Comparison of ENCODE assay signal across 8 mouse cellular contexts in the genomic region with DNA sequence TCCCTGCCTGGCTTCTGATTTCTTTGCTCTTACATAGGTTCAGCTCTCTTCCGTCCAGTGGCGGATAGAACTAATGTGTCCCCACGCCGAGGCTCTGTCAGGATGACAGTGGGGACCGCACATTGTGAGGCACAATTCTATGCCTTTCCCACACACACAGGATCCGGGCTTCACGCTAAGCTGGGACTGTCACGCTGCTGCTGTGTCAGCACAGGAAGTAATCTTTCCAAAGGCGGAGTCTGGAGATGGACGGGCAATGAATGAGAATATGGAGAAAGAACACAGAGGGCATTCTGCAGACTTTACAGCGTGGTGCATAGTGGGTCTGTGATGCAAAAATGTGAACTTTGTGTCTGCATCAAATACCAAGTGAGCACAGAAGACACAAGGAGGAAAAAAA.
DNase-seq lines count a peak whose midpoint lies in the region; ATAC-seq lines count a peak whose summit lies in the region.
"Had no signal": no experiment of that assay in that cellular context is flagged by ENCODE, and none has a peak within 500 bp of the region (broad histone marks: within the 10 kb centered on the region; RNA-seq: fewer than 3 reads in every experiment).

No protein-coding gene starts in this region.

- peak overlapping the region; percentile 64 for H3K27ac ChIP-seq in neural tube, embryonic 11.5 days (ENCODE audit: low read depth, low read length)
- H3K27ac ChIP-seq in forebrain, embryonic 16.5 days (ENCODE audit: low read length): peak overlapping the region; percentile 57
- peak overlapping the region; percentile 97 for H3K27ac ChIP-seq in stomach, embryonic 16.5 days (ENCODE audit: low read length)

- no peak for DNase-seq in neural tube, embryonic 11.5 days (ENCODE audit: low spot score)
- DNase-seq in neural tube, embryonic 10.5 days (ENCODE audit: extremely low spot score, low spot score): no peak
- peak; percentile 38 to 43 for DNase-seq in kidney, postnatal 4 days
- no peak for DNase-seq in left cerebral cortex, adult 11 months (ENCODE audit: low spot score)
- no peak for DNase-seq in cerebellum, adult 11 months

- peaks cover 69% of the 10 kb centered on the region for H3K4me1 ChIP-seq in neural tube, embryonic 11.5 days (ENCODE audit: control insufficient read depth, insufficient read depth, low read length)
- peaks cover 60% of the 10 kb centered on the region for H3K4me1 ChIP-seq in forebrain, embryonic 16.5 days (replicated peaks; ENCODE audit: control insufficient read depth, insufficient read depth, low read length)
- H3K4me1 ChIP-seq in stomach, embryonic 16.5 days (ENCODE audit: control insufficient read depth, insufficient read depth, low read length): peaks cover 71% of the 10 kb centered on the region

- no peak overlapping the region for H3K4me3 ChIP-seq in neural tube, embryonic 11.5 days (ENCODE audit: low read depth, low read length)
- no peak overlapping the region for H3K4me3 ChIP-seq in forebrain, embryonic 16.5 days (replicated peaks; ENCODE audit: low read length)
- H3K4me3 ChIP-seq in stomach, embryonic 16.5 days (replicated peaks; ENCODE audit: low read length): no peak overlapping the region
- H3K4me3 ChIP-seq: heart, adult 2 months had no signal

- no peaks in the 10 kb centered on the region for H3K9me3 ChIP-seq in neural tube, embryonic 11.5 days (ENCODE audit: control insufficient read depth, low read length)
- H3K9me3 ChIP-seq in forebrain, embryonic 16.5 days (ENCODE audit: control insufficient read depth, low read length): no peaks in the 10 kb centered on the region
- no peaks in the 10 kb centered on the region for H3K9me3 ChIP-seq in stomach, embryonic 16.5 days (replicated peaks; ENCODE audit: control insufficient read depth, low read length)

- H3K4me2 ChIP-seq in neural tube, embryonic 11.5 days (ENCODE audit: low read depth): no peak overlapping the region
- H3K4me2 ChIP-seq in forebrain, embryonic 16.5 days (ENCODE audit: low read length): no peak overlapping the region; the same call in 1 of the 2 replicates
- H3K4me2 ChIP-seq in stomach, embryonic 16.5 days (ENCODE audit: low read depth, low read length): no peak overlapping the region

- no peak for ATAC-seq in neural tube, embryonic 11.5 days (ENCODE audit: insufficient read depth, low FRiP score, low TSS enrichment)
- ATAC-seq in forebrain, embryonic 16.5 days: no peak
- ATAC-seq in stomach, embryonic 16.5 days (ENCODE audit: insufficient read depth, low FRiP score): no peak

- H3K27me3 ChIP-seq in neural tube, embryonic 11.5 days (ENCODE audit: control insufficient read depth, insufficient read depth, low read length): no peaks in the 10 kb centered on the region
- no peaks in the 10 kb centered on the region for H3K27me3 ChIP-seq in forebrain, embryonic 16.5 days (replicated peaks; ENCODE audit: control insufficient read depth, insufficient read depth, low read length)
- H3K27me3 ChIP-seq in stomach, embryonic 16.5 days (ENCODE audit: control insufficient read depth, insufficient read depth, low read length): no peaks in the 10 kb centered on the region

- no peak overlapping the region for H3K9ac ChIP-seq in neural tube, embryonic 11.5 days (ENCODE audit: low read length)
- no peak overlapping the region for H3K9ac ChIP-seq in forebrain, embryonic 16.5 days (replicated peaks; ENCODE audit: low read depth, low read length)
- no peak overlapping the region for H3K9ac ChIP-seq in stomach, embryonic 16.5 days (ENCODE audit: low read length)

- 45% methylated on average over 11 of the region's 11 CpGs for WGBS in neural tube, embryonic 11.5 days
- 35% methylated on average over 11 of the region's 11 CpGs for WGBS in forebrain, embryonic 16.5 days
- 52% methylated on average over 11 of the region's 11 CpGs for WGBS in stomach, embryonic 16.5 days

- no peaks in the 10 kb centered on the region for H3K36me3 ChIP-seq in neural tube, embryonic 11.5 days (ENCODE audit: control insufficient read depth, insufficient read depth, low read length)
- no peaks in the 10 kb centered on the region for H3K36me3 ChIP-seq in forebrain, embryonic 16.5 days (ENCODE audit: control insufficient read depth, insufficient read depth)
- H3K36me3 ChIP-seq in stomach, embryonic 16.5 days (ENCODE audit: control insufficient read depth, insufficient read depth, low read length): no peaks in the 10 kb centered on the region

Comparison
In these comparisons a context has a peak if more than half of its experiments do, and no peak if none do; other contexts are left out.
1. DNase-seq: peak in kidney, postnatal 4 days (2 of 2); none in neural tube, embryonic 11.5 days (single experiment), neural tube, embryonic 10.5 days (single experiment), left cerebral cortex, adult 11 months (single experiment) and cerebellum, adult 11 months (single experiment).
2. Peak in every context shown above with its lines, with median percentiles within 50 percentile points of each other: H3K27ac ChIP-seq.